Mouse (Mus musculus): Measurements from ENCODE around the gene Sparcl1.

GRCm38 (mm10) chr5:104055816-104056215, 57.7 kb downstream of the Sparcl1 start:
- TF ChIP-seq CTCF (IDR thresholded peaks at IDR 0.05; ENCODE audit: control insufficient read depth, insufficient read depth, low read length) (no peak), POLR2A (IDR thresholded peaks at IDR 0.05; ENCODE audit: borderline replicate concordance, control insufficient read depth, low read depth, low read length) (no peak)
